Mouse (Mus musculus): ENCODE measurements at regions not wholly inside any gene's neighbourhood (a gene's known extent, or its start where the extent isn't known, plus 50 kb on each side); places are given as distances from the start of the nearest gene placed in this dataset.
"Not testable (repeated sequence)": the region's sequence is repeated elsewhere in the genome, so short reads cannot be mapped to it uniquely, and the experiment has no call there.

DNA sequence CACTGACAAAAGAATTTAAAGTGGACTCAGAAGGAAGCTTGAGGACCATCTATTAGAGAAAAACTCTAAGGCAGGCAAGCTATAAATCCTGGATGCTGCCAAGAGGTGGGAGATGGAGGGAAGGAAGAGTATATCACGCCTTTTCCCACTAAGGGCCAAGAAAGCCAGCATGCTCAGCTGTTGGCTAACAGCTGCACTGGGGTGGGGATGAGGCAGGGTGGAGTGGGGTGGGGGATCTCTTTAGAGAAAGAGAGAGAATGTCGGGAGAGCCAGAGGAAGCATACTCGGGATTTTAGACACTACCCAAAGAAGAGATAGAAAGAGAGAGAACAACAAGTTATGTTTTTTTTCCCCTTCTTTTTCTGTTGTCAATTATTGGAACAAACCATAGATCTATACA is 115.2 kb upstream of the Shb start:
- no peak for DNase-seq

DNA sequence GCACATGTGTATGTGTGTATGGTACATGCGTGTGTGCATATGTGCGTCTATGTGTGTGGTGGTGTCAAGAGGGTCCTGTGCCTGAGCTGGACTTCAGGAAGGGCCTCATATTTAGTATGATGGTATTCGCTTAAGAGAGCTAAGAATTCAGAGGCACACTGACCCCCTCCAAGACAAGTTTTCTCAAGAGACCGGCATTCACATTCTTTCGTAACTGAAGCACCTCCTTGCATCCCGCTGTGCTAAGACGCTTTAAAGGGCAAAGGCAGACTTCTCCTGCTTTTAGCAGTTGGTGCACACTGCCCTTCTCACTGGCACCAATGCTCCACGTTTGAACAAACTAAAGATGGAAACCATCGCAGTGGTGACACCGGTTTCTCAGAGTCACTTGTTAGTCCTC is 110.3 kb upstream of the Shb start:
- no peak for DNase-seq

DNA sequence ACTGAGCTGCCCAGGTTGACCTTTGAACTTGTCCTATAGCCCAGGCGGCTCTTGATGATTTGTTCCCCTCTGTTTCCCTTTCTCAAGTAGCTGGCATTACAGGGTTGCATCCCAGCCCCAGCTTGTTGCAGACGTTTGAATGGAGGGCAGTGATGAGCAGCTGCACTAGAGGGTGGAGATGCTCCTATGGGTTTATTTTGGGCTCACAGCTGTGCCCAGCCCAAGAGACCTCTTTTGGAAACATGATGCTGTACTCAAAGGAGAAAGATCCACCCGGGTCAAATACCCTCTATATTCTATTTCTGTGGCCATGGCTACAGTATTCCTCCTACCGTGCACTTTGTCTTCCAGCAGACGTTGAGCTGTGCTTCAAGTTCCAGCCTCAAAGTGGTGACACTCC is 109.0 kb upstream of the Shb start:
- DNase-seq: no peak

DNA sequence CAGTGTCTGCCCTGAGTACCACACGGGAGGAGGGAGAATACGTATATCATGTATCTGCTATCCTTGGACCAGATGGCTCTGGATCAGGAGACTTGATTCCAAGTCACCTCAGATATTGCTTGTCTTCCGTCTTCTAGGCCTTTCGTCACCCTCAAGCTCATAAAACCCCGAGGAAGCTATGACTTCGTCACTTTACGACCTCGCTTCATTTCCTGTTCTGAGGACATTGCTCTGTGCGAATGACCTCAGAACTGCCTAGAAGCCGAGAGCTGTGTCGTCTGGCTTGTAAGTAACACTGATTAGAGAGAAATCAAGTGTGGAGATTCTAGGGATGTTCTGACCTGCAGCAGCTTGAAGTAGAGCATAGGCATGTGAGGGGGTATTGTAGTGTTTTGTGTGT is 108.4 kb upstream of the Shb start:
- DNase-seq: no peak

DNA sequence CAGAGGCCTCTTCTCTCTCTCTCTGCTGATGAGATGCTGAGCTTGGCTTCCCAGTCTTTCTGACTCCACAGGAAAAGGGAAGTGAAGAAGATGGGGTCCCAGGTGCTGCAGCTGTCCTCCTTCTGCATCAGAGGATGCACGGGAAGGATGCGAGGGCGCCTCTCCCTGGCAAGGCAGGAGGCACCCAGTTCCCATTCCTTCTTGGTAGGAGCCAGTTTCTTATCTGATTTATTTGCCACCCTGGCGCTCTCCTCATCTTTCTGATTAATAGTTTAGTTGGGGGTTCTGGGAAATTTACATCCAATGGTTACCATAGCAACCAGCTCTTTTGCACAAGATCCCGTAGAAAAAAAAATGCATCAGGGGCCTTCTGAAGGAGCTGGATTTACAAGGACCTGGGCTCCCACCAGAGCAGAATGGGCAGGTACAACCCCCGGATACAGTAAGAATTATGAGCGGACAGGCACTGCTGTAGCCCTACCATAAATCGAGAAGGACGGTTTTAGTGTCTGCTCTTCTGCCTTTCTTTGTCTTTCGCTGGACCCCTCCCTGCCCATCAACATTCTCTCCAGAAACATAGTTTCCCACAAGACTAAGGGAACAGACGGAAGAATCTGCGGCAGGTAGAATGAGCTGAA is 107.2 kb upstream of the Shb start:
- no peak for DNase-seq

DNA sequence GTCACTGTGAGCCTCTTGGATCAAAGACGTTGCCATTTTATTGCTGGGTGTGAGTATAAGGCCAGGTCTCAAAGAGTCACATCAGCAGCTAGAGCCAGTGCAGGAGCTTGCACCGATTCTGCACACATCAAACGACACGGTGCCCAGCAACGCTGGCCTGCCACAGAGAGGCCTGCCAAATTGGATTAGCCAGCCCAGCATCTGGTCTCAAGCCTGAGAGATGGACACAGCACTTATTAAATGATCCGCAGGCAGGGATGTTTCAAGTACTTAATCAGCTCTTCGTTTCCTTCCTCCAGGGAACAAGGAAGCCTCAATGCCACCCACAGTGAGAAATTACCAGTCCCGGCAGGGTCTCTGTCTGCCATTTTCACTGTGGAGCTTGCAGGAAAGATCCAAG is 106.1 kb upstream of the Shb start:
- no peak for DNase-seq

DNA sequence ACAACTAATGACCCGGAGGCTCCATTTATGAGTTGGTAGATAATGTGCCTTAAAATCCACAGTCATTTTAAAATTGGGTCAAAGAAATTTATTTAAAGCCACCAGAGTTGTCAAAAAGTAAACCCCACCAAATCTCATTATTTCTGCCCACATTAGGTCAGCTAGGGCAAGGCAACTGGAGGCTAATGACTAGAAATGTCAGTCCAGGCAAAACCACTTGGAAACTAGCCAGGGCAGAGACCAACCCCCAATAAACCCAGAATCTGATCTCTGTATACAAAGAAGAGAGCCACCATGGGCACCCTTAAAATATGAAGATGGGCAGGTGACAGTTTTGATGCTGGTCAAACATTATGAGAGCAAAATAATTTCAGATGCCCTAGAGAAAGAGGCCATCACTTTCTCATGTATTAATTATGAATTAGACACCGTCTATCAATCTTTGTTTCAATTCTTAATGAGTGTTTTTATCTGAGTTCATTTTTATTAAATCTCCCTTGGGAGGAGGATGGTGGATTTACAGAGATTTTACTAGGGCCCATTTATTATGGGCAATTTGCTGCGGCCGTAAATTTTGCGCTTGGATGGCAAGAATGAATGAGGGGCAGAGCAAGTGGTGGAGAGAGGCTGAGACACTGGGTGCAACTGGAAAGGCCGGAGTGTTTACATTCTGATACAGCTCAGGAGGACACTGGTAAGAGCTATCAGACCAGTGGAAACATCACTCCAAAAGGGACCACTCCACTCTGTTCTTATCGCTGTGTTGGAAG is 99.2 kb upstream of the Shb start:
- no peak for DNase-seq

DNA sequence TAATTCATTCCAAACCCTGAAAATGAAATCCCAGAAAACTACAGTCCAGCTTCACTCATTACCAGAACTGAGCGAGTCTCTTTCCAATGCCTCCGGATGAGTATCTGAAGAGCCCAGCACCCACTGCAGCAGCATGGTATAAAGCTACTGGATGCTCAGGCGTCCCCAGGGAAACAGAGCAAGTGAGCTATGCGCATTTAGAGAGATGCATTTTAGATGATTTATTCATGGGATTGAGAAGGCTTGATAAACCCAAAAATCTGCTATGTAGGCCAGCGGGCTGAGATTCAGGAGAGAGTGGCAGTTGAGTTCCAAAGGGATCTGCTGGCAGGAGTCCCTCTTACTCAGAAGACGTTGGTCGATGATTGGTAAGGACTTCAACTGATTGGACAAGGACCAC is 93.4 kb upstream of the Shb start:
- DNase-seq: no peak

DNA sequence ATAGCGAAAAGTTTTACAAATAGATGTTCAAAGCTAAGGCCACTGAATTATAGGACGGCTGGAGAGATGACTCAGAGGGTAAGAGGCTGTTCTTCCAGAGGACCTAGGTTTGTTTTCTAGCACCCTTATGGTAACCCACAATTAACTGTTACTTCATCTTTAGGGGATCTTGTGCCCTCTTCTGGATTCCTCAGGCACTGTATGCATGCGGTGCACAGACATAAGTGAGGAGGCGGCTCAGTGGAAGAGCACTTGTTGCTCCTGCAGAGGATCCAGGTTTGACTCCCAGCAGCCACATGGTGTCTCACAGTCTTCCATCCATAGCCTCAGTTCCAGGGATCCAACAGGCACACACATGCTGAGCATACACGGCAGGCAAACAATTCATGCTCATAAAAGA is 89.7 kb upstream of the Shb start:
- no peak for DNase-seq

DNA sequence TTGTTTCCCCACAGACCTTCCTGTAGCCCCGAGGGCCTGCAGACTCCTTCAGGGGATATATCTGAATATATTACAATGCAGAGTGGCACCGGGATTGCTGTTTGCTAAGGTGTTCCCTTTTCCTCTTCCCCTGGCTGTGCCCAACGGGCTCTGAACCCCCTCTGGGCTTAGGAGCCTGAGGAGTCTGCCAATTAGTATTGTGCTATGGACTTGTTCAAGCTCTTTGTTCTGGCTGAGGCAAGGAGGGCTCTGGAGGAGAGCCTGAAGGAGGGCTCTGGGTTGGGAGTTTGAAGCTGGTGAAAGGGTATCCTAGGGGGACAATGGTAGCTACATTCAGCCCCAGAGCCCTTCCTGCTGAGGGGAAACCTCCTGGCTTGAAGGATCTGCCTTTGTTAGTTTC is 84.9 kb upstream of the Shb start:
- no peak for DNase-seq

DNA sequence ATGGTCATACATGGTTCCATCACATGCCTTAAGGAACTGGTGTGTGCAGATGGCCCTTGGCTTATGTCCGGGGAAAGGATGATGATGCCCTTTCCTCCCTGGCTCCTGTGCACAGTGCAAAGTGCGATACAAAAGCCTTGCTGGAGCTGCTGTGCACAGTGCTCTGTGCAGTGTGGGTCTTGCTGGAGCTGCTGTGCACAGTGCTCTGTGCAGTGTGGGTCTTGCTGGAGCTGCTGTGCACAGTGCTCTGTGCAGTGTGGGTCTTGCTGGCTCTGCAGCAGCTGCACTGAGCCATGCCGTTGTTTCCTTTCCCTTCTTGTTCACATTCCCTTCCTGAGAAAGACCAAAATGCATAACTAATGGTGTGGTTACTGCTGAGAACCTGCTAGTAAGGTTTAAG is 81.2 kb upstream of the Shb start:
- not testable (repeated sequence) for DNase-seq

DNA sequence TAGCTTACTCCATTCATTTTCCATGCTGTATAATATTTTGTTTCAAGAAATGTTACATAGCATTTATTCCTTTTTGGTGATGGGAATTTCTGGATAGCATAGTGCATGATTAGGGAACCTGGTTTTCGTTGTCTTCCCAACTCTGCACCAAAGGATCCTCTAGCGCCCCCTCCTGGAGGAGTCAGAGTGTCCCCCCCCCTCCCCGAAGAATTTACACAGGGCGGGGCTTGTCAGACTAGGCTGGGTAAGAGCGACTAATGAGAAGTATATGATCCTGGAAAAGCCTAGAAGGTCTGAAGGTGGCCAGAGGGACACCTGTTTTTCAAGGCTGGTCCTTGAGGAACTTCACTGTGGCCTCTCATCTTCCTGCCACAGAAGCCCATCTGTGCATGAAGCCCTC is 79.9 kb upstream of the Shb start:
- DNase-seq: peak; percentile 80

DNA sequence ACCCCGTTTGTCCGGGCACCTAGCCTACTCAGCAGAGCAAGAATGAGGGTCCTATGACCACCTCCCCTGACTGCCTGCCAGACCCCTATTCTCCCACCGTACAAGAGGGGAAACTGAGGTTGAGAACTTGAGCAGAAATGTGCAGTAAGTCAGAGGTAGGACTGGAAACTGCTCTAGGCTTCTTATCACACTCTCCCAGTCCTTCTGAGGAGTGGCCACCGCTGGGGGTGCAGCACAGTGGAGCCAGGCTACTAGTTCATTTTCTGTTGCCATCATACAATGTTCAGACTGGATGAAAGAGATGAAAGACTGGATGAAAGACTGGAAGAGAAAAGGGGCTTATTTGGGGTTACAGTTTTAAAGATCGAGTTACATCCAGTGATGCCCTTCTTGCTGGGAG is 78.7 kb upstream of the Shb start:
- DNase-seq: no peak

DNA sequence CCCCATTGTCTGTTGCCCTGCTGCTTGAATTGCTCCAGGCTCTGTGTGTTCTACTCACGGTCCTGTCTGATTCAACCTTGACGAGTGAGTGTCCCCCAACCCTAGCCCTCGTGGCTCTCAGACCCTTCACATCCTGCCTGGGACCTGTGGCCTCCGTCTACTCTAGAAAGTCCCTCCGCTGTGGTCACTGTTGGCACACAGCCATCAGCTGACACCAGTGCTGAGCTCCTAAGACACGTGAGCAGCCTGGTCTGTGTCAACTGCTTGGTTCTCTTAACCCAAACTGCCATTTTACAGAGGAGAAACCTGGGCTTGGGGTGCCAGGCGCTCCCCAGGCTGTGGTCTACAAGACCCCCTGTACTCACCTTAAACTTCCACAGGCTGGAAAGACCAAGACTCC is 74.3 kb upstream of the Shb start:
- peak; percentile 59 for DNase-seq

DNA sequence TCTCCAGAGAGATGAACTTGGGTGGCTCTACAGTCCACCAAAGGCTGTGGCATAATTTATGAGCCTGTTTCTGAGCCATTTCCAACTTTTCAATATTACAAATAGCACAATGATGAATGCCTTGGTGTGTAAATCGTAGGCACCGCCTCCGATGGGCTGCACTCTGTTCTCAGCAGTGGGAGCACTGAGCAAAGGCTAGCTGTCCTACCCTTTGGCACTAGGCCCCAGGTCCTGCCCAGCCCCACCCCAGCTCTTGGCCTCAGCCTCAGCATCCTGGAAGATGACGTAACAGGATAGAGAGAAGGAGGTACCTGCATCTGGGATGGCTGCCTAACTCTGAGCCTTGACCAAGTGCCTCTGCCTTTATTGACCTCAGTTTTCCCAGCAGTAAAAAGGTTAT is 73.4 kb upstream of the Shb start:
- peak; percentile 34 for DNase-seq

DNA sequence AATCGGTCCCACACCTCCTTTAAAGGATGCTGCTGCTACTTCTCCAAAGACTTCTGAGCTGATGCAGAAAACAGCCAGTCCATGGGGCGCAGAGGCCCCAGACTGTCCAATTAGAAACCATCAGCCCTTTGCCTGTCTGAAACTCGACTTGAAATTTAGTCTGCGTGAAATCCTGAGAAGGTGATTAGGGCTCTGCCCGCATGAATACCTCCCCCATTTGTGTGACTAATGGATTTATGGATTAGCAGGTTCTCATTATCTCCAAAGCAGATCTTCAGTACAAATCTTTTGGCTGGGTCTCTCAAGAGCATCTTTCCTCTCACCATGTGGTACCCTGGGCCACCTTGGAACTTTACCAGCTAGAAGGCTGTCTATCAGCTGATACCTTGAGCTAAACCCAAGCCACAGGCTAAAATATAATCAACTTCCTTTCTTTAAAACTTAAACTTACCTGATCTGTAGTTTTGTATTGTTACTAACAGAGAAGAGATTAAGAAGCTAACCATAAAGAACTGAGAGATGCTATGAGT is 72.1 kb upstream of the Shb start:
- DNase-seq: no peak

DNA sequence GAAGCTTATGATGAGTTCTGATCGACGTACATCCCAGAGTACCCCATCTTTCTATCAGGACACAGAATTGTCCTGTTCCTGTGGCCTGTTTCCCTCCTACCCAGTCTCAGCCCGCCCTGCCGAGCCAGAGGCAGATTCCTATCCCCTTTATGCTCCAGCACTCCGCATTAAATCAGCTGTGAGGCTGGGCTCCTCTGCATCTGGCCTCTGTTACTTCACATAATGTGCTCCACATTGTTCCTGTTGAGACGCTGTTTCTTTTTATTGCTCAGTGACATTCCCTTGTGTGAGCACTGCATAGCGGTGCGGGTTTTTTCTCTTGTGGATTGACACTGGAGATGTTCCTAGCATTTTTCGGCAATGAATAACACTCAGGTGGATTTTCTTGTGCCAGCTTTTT is 68.2 kb upstream of the Shb start:
- DNase-seq: no peak

DNA sequence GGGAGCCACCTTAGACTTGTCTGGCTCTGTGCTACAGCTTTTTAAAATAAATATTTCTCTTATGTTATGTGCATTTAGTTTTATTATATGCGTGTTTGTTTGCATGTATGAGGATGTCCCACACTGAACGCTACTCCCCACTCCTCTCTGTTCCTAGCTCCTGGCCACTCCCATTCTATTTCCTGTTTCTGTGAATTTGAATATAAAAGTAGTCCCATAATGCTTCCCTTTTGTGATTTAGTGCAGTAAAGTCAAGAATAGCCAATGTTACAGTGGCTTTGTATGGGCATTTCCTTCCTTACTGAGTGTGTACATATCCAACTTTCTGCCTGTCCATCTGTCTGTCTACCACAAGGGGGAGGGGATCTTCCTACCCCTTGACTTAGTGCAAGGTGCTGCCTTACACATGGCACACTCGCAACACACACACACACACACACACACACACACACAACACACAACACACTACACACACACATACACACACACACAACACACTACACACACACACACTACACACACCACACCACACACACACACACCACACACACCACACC is 61.2 kb upstream of the Shb start:
- DNase-seq: no peak

DNA sequence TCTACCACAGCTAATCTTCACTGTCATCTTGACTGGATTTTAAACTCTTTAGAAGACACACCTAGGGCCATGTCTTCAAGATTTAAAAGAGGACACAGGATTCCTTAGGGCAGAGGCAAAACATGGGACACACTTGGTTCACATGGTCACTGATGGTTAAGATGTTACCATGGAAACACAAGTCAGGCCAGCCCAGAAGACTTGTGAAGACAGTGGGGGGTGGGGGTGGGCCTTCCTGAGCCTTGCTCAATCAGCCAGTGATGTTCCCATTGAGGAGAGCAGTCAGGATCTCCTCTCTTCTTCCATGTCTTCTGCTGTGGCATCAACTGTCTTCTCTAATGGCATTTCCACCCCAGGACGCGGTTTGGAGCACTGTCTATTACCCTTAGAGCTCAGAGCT is 60.5 kb upstream of the Shb start:
- DNase-seq: no peak

DNA sequence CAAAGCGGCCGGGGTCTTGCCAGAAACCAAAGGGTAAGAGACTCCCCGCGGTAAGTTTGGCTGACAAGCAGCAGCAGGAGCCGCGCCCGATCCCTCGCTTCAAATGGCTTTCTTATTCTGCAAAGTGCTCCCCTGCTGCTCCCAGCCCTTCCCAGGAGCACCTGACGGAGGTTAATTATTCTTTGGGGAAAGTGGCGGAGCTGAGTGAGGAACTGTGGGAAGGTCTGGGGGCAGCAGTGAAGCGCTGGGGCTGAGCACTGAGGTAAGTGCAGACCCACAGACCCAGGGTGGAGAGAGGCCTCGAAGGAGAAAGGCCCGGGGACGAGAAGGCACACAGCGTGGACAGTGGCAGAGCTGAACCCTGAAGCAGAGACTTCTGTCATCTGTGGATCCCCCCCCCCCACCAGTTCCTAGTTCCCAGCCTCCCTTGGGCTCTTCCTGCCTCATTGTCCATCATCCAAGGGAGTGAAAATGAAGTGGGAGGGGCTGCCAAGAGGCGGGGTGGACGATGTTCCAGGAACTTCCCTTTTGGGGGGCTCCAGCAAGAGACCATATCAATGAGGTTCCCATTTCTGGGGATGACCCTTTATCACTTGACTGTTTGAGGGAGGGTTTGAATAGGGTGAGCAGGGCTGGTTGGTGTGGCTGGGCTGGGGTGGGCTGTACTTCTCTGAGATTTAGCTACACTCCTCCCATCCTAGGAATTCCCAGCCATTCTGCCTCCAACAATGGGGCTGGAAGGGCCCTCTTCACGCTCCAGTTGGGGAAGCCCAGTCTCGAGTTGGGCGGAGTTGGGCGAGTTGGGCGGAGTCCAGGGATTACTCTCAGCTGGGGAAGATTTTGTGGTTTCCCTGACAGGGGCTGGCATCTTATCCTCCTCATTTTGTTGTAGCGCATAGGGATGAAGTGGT is 59.4 kb upstream of the Shb start:
- no peak for DNase-seq

DNA sequence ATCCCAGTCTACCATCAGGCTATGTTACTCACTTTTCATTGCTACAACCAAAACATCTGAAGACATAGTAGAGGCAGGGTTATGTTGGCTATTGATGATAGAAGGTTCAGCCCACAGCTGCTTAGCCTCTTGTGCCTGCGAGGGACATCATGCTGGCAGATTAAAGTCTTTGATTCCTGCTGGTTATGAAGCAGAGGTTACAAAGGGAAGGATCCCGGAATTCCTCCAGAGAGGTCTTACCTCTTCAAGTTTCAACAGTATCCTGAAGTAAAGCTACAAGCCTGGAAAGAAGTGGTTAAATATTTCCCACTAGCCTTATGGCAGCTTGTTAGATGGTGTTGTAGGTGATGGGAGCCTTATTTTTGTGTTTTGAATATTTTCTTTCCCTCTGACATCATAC is 58.6 kb upstream of the Shb start:
- DNase-seq: no peak

DNA sequence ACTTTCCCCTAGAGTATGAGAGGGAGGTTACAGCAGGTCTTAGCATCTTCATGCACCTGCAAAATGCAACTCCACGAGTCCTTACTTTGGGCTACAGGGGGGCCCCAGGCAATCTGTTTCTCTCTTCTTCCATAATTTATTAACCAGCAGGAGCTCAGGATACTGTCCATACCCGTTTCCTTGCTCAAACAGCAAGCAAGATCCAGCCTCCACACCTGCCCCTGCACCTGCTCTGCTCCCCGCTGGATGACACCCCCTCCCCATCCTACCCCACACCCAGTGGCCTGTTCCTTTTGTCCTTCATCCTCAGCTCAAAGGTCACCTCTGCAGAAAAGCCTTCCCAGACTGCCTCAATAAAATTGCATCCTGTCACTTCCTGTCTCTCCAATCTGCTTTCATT is 56.1 kb upstream of the Shb start:
- no peak for DNase-seq

DNA sequence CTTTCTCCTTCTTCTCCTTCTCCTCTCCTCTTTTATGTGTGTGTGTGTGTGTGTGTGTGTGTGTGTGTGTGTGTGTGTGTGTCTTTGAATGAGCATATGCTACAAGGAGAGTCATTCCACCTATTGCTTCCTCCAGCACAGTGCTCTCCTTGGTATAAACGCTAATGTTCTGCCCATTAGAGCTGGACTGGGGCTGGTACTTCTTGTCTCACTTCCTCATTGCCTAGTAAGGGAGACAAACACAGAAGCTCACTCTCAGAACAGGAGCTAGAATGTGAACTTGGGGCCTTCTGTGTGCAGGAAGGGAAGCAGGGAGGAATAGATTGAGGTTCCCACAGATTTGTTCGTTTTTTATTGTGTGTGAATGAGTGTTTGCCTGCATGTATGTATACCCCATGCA is 54.9 kb upstream of the Shb start:
- no peak for DNase-seq
